Mouse (Mus musculus) neural tube, embryonic 13.5 days (tissue): ENCODE results near the gene Scrn3. TPM values are rescaled to one million over a fixed set of nuclear protein-coding genes. Genes with fewer than 3 reads are reported as not detected.
A peak's percentile ranks its signal among the peaks of the same experiment; 100 is the strongest.

Experiments
- ATAC-seq: fragments of 200-750 bp; cut with Nextera tagmentation; 2 replicates; pipeline ENCODE4 v1.8.0; 2017; ENCODE audit warnings: low read depth, mild to moderate bottlenecking, moderate TSS enrichment, moderate library complexity
- H3K27ac ChIP-seq: fragments of 300-500 bp; sonication (generic); replicated peaks from 2 replicates; pipeline ENCODE4 v1.5.1; 2015; ENCODE audit warnings: moderate library complexity, mild to moderate bottlenecking, inconsistent platforms
- H3K27me3 ChIP-seq: fragments of 300-500 bp; sonication (generic); 2 replicates; pipeline ENCODE4 v1.6.1; 2015; ENCODE audit warnings: mild to moderate bottlenecking, inconsistent platforms
- H3K36me3 ChIP-seq: fragments of 300-500 bp; sonication (generic); 2 replicates; pipeline ENCODE4 v1.6.1; 2015; ENCODE audit warnings: mild to moderate bottlenecking, inconsistent platforms
- H3K4me1 ChIP-seq: fragments of 300-500 bp; sonication (generic); replicated peaks from 2 replicates; pipeline ENCODE4 v1.6.1; 2015; ENCODE audit warnings: inconsistent platforms
- H3K4me2 ChIP-seq: fragments of 300-500 bp; sonication (generic); 2 replicates; pipeline ENCODE4 v1.6.1; 2015; ENCODE audit warnings: inconsistent platforms, mild to moderate bottlenecking, moderate library complexity
- H3K4me3 ChIP-seq: fragments of 300-500 bp; sonication (generic); 2 replicates; pipeline ENCODE4 v1.5.1; 2015; ENCODE audit warnings: mild to moderate bottlenecking, inconsistent platforms
- H3K9ac ChIP-seq: fragments of 300-500 bp; sonication (generic); 2 replicates; pipeline ENCODE4 v1.6.1; 2015; ENCODE audit warnings: moderate library complexity, mild to moderate bottlenecking, inconsistent platforms
- H3K9me3 ChIP-seq: fragments of 300-500 bp; sonication (generic); 2 replicates; pipeline ENCODE4 v1.6.1; 2016; ENCODE audit warnings: inconsistent platforms
- whole genome bisulfite sequencing: fragments of 180-500 bp; shearing (Covaris S2); methylation state at CpG from one replicate; pipeline ENCODE4 v1.1.7; 2015; 5-methylcytosine and 5-hydroxymethylcytosine counted together
- polyA plus RNA-seq: library from polyadenylated mRNA; unstranded; fragments of >200 nt; fragmentation: Nextera tagmentation; extraction: Ambion mirVana; gene quantifications from 2 replicates; pipeline ENCODE4 v1.2.1, GENCODE M21; 2015

The Scrn3 gene
- polyA plus RNA-seq, 1 experiment from 2014 or later, result 9.0 TPM

DNA sequence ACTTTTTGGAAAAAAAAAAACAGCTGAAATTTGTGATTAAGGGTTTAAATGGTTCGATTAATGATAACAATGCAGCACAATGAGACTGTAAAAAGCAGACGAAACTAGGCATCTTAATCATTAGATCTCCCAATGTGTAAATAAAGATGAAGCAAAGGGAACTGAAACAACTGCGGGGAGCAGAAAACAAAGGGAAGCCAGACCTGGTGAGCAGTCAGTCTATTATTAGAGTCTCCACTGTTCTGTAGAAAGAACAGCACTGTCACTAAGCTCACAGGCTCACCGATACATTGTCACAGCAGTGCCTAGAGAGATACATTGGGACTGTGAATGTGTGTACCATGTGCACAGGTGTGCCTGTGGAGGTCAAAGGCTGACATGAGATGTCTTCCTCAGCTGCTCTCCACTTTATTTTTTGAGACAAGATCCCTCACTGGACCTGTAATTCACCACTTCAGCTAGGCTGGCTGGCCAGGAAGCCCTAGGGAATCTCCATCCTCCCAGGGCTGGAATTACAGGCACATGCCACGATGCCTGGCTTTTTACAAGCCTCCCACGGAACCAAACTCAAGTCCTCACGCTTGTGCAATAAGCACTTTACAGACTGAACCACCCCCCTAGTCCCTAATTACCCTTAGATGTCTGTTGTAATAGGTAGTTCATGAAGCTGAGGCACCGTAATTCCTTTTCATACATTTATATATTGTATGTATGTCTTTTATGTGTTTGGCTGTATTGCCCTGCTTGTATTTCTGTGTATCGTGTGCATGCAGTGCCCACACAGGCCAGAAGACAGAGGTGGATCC, 59.3 kb downstream of the Scrn3 start:
- ATAC-seq, result no peak
- Histone ChIP-seq H3K9me3 (no peaks in the 10 kb centered on the region), H3K4me3 (no peak overlapping the region), H3K4me2 (no peak overlapping the region), H3K9ac (no peak overlapping the region), H3K27ac (no peak overlapping the region), H3K36me3 (peaks cover 6% of the 10 kb centered on the region; the same call in 1 of the 2 replicates), H3K4me1 (no peaks in the 10 kb centered on the region), H3K27me3 (no peaks in the 10 kb centered on the region)
- 55% methylated on average over 9 of the region's 9 CpGs for WGBS

DNA sequence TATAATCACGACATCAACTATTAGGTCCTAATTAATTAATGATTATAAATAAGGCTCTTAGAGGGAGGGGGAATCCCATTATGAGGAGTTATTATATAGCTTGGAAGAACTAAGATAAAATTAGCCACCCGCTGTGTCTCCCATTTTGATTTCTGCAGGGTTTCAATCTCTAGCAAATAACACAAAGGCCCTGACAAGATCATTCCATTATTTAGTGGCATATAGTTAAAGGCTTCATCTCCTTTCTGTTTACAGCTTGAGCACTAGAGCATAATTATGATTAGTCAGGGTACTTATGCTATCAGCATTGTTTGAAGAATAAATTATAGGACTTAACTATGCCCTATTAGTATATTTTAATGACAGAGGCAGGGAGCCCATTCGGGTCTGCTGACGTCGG, 65.9 kb downstream of the Scrn3 start:
- H3K4me3 ChIP-seq, result no peak overlapping the region
- H3K9me3 ChIP-seq, result no peaks in the 10 kb centered on the region
- no peak overlapping the region for H3K4me2 ChIP-seq
- H3K36me3 ChIP-seq, result 0 out of 2 replicates have a peak, but pooled peaks cover 3% of the 10 kb centered on the region
- no peaks in the 10 kb centered on the region for H3K27me3 ChIP-seq
- WGBS, result 58% methylated on average over 5 of the region's 5 CpGs
- peak; percentile 63; the same call in 1 of the 2 replicates for ATAC-seq
- H3K4me1 ChIP-seq, result peaks cover 17% of the 10 kb centered on the region
- no peak overlapping the region for H3K9ac ChIP-seq
- H3K27ac ChIP-seq, result no peak overlapping the region

DNA sequence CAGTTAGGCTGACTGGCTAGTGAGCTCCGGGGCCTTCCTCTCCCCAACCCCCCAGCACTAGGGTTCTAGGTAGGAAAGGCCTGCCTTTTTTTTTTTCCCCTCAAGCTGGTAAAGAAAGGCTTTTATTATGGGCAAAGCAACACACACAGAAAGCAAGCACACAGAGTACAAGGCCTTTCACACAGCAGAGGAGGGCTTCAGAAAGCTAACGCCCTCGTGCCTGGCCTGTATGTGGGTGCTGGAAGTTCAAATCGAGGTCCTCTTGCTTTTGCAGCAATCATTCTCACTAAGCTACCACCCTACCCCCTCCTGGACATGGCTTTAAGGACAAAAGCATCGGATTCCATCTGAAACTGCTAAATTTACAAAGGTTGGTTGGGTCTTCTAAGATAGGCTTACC, 67.3 kb downstream of the Scrn3 start:
- H3K27me3 ChIP-seq, result no peaks in the 10 kb centered on the region
- H3K9ac ChIP-seq, result peak overlapping the region; percentile 53; the same call in 1 of the 2 replicates
- peak overlapping the region; percentile 33; the same call in 1 of the 2 replicates for H3K27ac ChIP-seq
- 0 out of 2 replicates have a peak, but pooled peaks cover 3% of the 10 kb centered on the region for H3K36me3 ChIP-seq
- peaks cover 17% of the 10 kb centered on the region for H3K4me1 ChIP-seq
- H3K4me3 ChIP-seq, result no peak overlapping the region
- no peak overlapping the region for H3K4me2 ChIP-seq
- 71% methylated on average over 5 of the region's 5 CpGs for WGBS
- H3K9me3 ChIP-seq, result no peaks in the 10 kb centered on the region
- ATAC-seq, result no peak

DNA sequence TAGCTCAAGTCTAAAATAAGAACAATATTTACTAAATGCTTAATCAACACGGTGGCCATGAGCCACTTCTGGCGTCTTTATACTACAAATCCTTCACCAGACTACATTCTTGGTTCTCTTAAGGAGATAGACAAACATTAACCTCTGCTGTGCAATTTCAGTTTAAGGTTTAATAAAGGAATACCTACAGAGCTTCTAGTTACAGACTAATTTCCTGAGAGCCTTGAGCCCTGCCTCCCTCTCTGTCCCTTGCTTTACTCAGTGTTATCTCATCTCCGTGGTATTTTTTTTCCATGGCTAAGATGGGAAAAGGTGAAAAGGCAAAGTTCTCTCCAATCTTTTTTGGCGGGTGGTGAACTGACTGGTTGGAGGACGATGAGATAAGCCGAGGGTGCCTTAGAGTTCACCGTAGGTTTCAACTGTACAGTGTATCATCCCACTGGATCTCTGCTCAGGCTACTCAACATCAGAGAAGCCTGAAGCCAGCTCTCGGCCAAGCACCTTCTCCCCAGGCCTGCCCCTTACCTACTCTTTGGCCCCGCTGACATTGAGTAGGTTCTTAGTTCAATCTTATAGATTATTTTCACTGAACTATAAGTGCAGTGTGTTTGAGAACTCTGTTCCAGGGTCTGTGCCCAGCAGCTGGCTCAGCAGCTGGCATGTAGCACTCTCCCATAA, 68.0 kb downstream of the Scrn3 start:
- no peak overlapping the region for H3K4me2 ChIP-seq
- no peak overlapping the region for H3K4me3 ChIP-seq
- H3K27me3 ChIP-seq, result no peaks in the 10 kb centered on the region
- H3K27ac ChIP-seq, result no peak overlapping the region
- 88% methylated on average over 9 of the region's 9 CpGs for WGBS
- H3K4me1 ChIP-seq, result peaks cover 19% of the 10 kb centered on the region
- no peak for ATAC-seq
- no peaks in the 10 kb centered on the region for H3K9me3 ChIP-seq
- 0 out of 2 replicates have a peak, but pooled peaks cover 3% of the 10 kb centered on the region for H3K36me3 ChIP-seq
- H3K9ac ChIP-seq, result no peak overlapping the region

DNA sequence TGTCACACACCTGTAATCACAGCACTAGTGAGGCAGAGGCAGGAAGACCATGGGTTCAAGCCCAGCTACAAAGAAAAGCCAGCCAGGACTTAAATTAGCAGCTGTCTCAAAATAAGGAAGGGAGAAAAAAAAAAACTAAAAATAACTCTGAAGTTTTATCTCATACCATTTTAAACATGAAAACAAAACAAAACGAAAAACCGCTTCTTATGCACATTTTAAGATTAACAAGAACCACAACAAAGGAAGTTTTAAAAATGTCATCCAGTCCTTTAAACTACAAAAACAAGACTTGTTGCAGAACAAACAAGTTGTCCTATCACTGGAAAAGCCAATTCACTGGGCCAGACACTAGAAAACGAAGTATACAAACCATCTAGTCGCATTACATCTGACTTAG, 72.8 kb downstream of the Scrn3 start:
- no peak overlapping the region for H3K9ac ChIP-seq
- no peak for ATAC-seq
- 0 out of 2 replicates have a peak, but pooled peaks cover 3% of the 10 kb centered on the region for H3K36me3 ChIP-seq
- peak overlapping the region; percentile 74 for H3K4me3 ChIP-seq
- no peaks in the 10 kb centered on the region for H3K27me3 ChIP-seq
- peak overlapping the region; percentile 93 for H3K4me2 ChIP-seq
- WGBS, result 89% methylated on average over 4 of the region's 4 CpGs
- H3K4me1 ChIP-seq, result peaks cover 9% of the 10 kb centered on the region
- no peak overlapping the region for H3K27ac ChIP-seq
- H3K9me3 ChIP-seq, result no peaks in the 10 kb centered on the region

DNA sequence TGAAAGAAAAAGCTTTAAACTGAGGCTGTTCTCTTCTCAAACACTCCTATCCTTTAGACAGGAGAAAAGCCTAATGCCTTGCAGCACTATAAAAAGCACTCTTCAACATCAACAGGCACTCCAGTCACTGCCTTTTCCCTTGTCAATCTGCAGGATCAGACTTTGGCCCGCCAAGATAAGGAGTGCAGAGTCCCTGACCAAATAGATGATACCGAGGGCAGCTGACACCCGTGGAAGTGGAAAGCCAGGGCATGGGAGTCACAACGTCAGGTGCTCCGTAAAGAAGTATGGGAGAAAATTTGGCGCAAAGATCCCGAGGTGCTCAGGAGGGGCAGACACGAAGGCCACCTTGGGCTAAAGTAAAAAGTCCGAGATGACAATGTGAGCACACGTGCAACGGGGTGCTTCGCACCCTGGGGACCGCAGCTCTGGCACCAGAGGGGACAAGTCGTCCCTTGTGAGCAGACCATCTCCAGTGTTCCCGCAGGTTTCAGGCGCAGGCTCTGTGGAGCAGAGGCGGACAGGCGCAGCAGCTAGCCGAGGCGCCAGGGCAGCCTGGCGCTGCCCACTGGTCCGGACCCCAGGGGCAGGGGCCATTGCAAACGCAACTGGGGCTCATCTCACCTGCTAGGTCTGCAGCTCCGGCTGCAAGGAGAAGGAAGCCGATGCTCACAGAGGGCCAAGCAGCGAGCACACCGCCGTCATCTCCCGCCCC, 73.4 kb downstream of the Scrn3 start:
- H3K4me3 ChIP-seq, result peak overlapping the region; percentile 74
- peak overlapping the region; percentile 82 for H3K9ac ChIP-seq
- no peak; the same call in 1 of the 2 replicates for ATAC-seq
- WGBS, result 2% methylated on average over 29 of the region's 29 CpGs
- H3K27me3 ChIP-seq, result no peaks in the 10 kb centered on the region
- no peaks in the 10 kb centered on the region for H3K9me3 ChIP-seq
- peaks cover 9% of the 10 kb centered on the region for H3K4me1 ChIP-seq
- 0 out of 2 replicates have a peak, but pooled peaks cover 3% of the 10 kb centered on the region for H3K36me3 ChIP-seq
- peak overlapping the region; percentile 80 for H3K27ac ChIP-seq
- peak overlapping the region; percentile 93 for H3K4me2 ChIP-seq

DNA sequence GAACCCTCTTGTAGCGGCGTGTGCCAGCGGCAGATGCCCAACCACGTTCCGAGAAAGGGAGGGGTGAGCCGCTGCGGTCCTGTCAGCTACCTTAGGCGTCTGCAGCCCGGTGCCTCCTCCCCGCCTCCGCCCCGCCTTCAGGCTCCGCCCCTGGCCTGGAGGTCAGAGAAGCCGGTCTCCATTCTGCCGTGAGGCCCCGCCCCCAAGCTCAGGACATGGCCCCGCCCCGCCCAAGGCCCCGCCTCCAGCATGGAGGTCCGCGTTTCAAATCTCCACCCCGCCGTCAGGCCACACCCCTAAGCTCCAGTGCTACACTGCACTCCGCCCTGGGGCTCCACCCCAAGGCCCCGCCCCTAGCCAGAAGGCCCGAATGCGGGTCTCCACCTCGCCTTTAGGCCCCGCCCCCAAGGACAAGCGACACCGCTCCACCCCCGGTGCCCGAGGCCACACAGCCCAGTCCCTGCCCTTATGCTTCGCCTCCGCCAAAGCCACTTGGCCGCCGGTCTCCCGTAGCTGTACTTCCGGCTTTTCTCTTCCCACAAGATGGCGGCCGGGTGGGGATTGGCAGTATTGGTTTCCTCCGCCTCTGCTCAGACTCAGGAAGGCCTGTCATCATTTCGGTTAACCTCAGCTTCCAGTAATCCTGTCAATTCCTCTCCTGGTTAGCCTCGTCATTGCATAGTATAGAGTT, 74.1 kb downstream of the Scrn3 start, which contains the start of gene Gpr155:
TSS of gene Gpr155 (minus strand) at position 217 of the 691 bp plus-strand sequence.
- 1% methylated on average over 44 of the region's 44 CpGs for WGBS
- H3K36me3 ChIP-seq, result 0 out of 2 replicates have a peak, but pooled peaks cover 3% of the 10 kb centered on the region

More for the DNA sequence above, 74.1 kb downstream of the Scrn3 start, which contains the start of gene Gpr155:
- Histone ChIP-seq H3K4me3 (peak within 1 kb of the TSS; percentile 74), H3K27ac (peak within 1 kb of the TSS; percentile 80), H3K27me3 (no peaks in the 10 kb centered on the region), H3K4me2 (peak within 1 kb of the TSS; percentile 93), H3K4me1 (peaks cover 9% of the 10 kb centered on the region), H3K9me3 (no peaks in the 10 kb centered on the region), H3K9ac (peak within 1 kb of the TSS; percentile 82)
- ATAC-seq, result peak; percentile 98

Other genes with a start within 250 kb of the Scrn3 start
- 102 and 110 TPM in 2 replicates for gene Ola1, start 93.7 kb upstream of the Scrn3 start, polyA plus RNA-seq
- 1.5 TPM in 2 replicates for gene Sp9, start 40.7 kb upstream of the Scrn3 start, polyA plus RNA-seq
- 29.2 and 30.4 TPM in 2 replicates for gene Cir1, start 100 bp downstream of the Scrn3 start, polyA plus RNA-seq
- 14.8 and 16.0 TPM in 2 replicates for gene Gpr155, start 74.0 kb downstream of the Scrn3 start, polyA plus RNA-seq
- gene Wipf1, start 217.1 kb downstream of the Scrn3 start, polyA plus RNA-seq, result 3.7 and 4.3 TPM in 2 replicates